Mouse (Mus musculus): ENCODE data around the gene Ankrd16.

The Ankrd16 gene

DNA sequence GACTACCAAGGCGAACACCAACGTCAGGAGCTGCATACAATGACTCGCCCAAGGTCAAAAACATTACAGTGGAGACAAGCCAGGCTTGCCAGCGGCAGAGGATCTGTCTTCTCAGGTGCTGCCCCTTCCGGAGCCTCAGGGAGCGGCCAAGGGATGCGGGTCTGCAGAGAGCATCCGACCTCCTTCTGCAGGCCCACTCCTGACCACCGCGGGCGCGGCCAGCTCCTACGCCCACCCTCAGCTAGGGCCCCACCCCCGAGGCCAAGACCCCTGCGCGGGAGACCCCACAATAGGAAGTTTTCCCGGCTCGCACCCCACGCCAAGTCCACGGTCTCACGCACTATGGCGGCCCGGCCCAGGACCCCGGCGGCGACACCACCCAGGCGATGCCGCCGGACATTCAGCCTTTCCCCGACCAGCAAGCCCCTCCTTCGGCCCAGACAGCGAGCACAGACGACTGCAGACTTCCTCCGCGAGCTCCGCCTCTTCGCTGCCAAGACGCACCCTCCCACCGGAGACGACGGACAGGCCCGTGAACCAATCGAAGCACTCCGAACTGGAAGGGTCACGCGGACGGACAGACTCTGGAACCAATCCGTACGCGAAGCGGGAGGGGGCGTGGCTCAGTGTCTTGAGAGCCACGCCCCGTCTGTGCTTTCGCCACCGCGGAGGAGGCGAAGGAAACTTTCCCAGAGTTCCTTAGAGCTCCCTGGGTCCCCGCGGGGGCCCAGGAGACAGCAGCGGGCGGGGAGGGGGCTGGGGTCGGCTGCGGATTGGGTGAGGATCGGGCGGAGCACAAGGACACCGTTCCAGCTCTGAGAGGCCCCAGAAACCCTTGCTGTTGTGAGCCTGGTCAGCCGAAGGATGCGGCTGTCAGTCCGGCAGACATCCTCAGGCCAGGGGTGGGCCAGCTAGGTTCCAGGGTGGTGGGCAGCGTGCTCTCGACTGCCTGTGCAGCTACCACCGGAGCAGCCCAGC is at the start of gene Ankrd16, which contains the start of gene Fbh1:
Gene Ankrd16 (plus strand): TSS at position 786 of the 978 bp plus-strand sequence.
Gene Fbh1 (minus strand): TSS at position 492 of the 978 bp plus-strand sequence.
- DNase-seq (ENCODE audit: extremely low read depth, insufficient read length, low spot score), result peak; percentile 100

DNA sequence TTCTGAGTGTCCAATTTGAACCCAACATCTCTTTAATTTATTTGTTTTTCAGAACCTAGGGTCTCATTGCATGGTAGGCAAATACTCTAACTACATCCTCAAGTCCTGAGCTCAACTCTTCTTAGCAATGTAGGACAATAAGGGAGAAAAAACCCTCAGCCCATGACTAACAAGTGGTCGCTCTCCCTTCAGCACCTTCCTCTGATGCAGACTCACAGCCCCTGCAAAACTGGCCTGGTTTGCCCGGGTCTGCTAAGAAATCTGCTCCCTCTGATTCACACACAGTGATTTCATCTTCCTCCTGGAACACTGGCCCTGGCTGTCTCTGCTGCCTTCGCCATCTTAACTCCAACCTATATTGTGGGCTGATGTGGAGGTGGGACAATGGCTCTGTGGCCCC is 48.6 kb upstream of the Ankrd16 start:
- no peak for DNase-seq (ENCODE audit: extremely low read depth, insufficient read length, low spot score)

DNA sequence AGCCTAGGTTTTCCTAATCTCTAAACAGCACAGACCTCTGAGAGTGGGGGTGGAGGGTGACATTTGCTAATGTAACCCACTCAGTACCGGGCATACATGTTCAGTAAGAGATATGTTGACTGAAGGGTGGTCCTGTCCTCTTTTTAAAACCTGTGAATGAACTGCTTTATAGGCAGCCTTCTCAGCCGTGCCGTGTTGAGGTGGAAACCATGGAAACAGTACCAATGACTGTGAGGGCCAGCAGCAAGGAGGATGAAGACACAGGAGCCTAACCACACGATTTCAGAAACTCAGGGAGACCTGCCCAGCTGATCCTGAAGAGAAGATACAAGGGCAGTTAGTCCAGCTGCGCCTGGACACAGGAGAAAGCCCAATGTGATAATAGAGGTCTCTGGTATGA is 44.7 kb upstream of the Ankrd16 start:
- DNase-seq (ENCODE audit: extremely low read depth, insufficient read length, low spot score), result no peak

DNA sequence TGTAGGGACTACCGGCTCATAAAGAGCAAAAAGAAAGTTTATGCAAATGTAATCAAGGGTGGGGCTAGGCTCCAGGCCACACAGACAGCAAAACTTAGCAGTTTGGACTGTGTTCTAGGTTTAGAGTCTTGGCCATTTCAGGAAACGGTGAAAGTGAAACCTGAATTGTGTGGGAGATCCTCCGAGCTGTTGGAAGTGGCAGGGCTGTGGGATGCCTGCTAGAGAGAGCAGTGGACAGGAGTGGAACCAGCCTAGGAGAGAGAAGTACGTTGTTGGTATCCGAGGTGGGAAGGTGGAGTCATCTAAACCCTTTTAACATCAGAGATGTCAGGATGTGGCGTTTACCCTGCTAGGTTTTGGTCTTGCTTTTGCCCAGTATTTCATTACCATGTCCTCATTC is 41.8 kb upstream of the Ankrd16 start:
- no peak for DNase-seq (ENCODE audit: extremely low read depth, insufficient read length, low spot score)

DNA sequence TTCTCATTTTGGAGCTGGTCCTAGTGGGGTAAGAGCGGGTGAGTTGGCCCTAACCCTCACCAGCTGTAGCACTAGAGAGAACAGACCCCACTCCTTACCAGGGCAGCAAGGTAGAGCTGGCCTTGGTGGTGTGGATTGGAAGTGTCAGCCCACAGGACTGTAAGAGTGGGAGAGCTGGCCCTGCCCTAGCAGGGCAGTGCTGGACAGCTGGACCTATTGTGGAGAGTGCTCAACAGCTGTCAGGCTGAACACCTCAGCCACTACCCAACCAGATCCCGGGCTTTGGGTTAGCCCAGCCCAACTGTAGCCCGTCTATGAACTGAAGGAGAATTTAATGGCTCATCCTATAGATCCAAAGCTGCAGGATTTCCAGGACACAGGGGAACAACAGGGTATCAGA is 38.9 kb upstream of the Ankrd16 start:
- no peak for DNase-seq (ENCODE audit: extremely low read depth, insufficient read length, low spot score)

DNA sequence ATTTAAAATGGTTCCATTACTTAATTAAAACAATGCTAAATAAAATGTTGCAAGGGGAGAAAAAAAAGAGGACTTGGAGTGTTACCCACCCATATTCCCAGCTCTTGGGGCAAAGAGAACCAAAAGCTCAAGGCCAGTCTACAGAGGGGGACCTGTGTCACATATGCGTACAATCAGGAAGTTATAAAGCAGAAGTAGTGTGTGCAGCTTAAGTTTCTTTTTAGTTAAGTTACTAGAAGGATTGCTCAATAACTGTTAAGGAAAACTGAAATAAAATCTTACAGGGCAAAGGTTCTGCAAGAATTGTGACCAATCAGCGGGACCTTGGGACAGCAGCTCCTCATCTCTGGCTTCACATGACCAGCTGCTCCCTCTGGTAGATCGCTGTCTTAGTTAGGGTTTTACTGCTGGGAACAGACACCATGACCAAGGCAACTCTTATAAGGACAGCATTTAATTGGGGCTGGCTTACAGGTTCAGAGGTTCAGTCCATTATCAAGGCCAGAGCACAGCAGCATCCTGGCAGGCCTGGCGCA is 38.1 kb upstream of the Ankrd16 start:
- no peak for DNase-seq (ENCODE audit: extremely low read depth, insufficient read length, low spot score)

DNA sequence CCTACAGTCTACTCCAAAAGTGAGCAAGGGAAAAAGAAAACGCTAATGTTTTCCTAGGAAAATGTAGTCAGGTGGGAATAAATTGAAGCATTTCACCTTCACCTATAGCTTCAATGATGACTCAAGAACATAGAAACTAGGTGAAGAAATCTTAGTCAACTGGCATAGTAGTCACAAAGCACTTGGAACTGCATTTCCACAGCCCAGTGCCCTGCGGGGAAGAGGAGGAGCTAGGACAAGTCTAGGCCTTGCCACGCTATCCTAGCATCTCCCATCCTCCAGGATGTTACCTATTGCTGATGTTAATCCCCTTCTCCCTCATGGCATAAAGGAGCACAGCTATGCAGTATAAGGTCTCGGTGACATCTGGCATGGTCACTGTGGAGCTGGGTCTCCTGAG is 15.1 kb upstream of the Ankrd16 start:
- no peak for DNase-seq (ENCODE audit: extremely low read depth, insufficient read length, low spot score)

DNA sequence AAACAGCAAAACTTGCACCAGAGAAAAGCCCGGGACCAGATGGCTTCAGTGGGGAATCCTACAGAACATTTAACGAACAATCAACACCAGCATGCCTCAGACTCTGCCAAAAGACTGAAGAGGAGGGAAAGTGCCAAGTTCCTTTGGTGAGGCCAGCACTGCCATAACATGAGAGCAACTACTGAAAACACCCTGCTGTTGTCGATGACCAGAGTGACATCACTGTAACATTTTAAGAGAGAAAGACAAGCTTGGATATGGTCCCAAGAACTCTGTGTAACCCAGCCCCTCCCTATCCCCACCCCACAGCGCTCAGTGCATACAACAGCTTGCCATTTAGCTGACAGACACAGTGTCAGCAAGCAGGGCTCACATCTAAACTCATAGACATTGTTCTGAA is 12.0 kb upstream of the Ankrd16 start:
- DNase-seq (ENCODE audit: extremely low read depth, insufficient read length, low spot score), result no peak

DNA sequence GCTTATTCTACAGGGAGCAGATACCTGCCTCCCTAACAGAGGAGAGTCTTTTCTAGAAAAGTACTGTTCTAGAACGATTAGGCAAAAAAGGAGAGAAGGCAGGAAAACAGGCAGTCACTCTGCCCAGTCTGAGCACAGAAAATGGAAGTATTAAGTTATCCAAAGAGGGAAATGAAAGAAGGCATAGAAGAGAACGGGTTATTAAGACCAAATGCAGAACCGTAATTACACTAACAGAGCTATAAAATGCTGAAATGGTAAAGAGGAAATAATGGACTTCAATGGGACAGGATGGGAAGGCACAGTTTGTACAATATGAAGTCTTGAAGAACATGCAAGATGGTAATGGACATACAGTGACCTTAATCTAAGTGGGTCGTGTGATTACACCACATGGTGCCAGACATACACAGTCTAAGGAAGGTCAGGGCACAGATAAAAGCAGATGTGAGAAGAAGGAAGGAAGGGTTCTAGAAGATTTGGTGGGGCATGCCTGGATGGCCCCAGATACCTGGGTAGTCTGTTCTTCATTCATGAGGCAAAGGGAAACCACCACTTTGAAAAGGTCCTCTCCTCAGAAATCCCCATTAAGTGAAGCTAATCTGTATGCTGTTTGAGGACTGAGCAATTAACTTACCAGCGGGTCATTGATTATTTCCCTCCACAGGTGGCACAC is 11.1 kb upstream of the Ankrd16 start:
- no peak for DNase-seq (ENCODE audit: extremely low read depth, insufficient read length, low spot score)

DNA sequence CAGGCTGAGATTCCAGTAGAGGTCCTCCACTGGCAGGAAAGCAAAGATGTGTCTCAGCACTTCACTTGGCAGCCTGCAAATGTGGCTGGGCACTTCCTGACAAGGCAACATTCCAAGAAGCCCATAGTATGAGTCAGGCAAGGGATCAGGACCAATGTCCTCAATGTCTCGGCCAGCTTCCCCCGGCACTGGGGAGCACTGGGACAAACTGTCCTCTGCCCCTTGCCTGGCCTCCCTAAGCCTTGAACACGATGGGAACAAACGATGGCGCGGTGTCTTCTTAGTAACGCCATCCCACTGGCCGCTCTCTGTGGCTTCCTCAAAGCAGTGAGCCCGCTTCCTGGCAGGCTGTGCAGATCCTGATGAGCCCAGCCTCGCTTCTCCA is 10.5 kb upstream of the Ankrd16 start:
- peak; percentile 59 for DNase-seq (ENCODE audit: extremely low read depth, insufficient read length, low spot score)

DNA sequence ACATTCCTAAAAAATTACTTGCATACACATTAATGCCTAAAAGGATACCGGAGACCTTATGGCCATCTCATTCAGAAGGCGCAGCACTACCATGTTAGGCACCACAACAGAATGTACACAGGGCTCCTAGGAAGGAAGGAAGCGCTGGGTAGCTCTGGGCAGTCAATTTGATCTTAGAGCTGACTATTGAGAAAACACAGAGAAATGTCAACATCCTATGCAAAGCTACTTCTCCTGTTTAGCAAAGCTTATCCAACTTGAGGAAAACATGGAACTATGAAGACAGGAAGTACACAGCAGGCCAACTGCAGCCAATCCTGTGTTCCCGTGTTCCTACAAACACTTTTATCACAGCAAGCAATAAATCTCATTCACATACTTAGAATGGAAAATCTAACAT is 6.0 kb upstream of the Ankrd16 start:
- DNase-seq (ENCODE audit: extremely low read depth, insufficient read length, low spot score), result no peak

DNA sequence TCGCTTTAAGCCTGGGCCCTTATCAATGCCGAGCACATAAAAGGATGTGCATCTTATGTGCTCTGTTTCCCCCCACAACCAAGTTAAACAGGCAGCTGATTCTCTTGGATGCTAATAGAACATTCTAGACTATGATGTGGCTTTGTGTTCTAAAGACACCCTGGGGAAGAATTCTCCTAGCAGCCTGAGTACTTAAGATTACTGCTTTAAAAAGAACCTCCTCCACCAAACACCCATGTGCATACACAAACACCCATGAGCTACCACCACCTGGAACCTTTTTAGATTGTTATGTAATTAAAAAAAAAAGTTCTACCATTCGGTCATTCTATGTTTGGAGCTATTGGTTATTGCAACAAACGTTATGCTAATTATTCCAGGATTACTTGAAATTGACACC is 5.3 kb upstream of the Ankrd16 start:
- DNase-seq (ENCODE audit: extremely low read depth, insufficient read length, low spot score), result no peak

DNA sequence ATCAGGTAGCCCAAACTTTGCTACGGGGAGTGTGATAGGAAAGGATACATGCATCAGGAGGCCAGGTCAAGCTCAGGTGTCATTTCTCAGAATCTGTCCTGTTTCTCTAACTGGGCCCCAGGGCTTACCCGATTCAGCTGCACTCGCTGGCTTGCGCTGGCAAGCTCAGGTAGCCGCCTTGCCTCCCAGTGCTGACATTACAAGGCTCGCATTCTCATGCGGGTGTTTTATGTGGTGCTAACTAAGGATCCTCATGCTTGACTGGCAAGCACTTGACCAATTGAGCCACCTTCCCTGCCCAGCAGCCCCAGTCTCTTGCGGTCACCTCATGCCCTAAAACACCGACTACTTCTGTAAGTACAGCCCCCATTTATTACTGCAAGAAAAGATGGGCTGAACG is 3.2 kb upstream of the Ankrd16 start:
- no peak for DNase-seq (ENCODE audit: extremely low read depth, insufficient read length, low spot score)

DNA sequence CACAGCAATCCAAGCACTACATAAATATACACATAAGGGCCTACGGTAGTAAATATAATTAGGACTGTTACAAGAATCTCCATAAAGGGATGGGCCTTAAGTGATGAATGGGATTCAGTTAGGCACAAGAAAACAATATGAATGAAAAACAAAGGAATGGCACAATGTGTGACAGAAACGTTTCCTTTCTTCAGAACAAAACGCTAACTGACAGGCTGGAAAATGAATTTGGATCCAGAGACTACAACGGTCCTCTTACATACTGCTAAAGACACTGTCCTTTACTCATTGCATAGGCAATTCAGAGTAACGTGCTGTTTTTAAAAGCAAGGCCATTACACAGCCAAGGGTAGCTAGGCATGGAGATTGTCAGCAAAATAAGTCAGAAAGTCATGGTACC is 2.6 kb upstream of the Ankrd16 start:
- no peak for DNase-seq (ENCODE audit: extremely low read depth, insufficient read length, low spot score)

DNA sequence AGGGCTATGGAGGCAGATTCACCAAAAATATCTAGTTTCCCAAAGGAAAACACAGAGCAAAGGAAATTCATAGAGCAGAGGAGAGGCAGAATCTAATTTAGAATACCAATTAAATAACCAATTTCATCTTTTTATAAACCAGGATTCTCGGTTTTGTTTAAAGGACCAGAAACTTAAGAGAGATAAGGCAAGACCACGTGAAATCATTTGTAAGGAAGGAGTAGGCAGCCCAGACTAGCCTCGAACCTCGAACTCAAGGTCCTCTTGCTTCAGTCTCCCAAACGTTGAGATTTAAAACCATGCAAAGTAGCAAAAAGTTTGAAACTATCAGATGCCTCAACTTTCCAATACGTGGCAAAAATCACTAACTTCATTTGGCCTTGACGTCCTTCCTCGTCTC is 1.3 kb upstream of the Ankrd16 start:
- DNase-seq (ENCODE audit: extremely low read depth, insufficient read length, low spot score), result no peak

DNA sequence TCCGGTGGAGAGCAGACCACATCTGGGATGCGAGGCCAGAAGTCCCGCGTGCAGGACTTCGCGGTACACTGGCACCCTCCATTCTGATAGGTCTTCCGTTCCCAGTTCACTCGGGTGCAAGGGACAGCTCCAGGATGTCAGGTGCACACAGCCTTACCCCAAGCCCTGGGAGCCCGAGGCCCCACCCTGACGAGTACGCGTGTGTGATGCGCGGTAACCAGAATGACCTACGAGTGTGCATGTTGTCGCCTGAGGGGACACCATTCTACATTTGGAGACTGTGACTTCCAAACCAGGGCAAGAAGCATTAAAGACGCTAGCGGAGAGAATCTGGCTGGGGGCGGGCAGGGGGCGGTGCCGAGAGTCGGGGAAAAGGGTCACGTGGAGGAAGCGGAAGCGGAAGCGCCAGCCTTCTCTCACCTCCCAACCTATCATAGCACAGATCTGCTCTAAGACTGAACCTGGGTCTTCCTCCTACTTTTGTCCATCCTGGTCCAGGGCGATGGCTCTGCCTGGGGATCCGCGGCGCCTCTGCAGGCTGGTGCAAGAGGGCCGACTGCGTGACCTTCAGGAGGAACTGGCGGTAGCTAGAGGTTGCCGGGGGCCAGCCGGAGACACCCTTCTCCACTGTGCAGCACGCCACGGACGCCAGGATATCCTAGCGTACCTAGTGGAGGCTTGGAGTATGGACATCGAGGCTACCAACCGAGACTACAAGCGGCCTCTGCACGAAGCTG is 579 bp downstream of the Ankrd16 start:
- DNase-seq (ENCODE audit: extremely low read depth, insufficient read length, low spot score), result peak; percentile 92

DNA sequence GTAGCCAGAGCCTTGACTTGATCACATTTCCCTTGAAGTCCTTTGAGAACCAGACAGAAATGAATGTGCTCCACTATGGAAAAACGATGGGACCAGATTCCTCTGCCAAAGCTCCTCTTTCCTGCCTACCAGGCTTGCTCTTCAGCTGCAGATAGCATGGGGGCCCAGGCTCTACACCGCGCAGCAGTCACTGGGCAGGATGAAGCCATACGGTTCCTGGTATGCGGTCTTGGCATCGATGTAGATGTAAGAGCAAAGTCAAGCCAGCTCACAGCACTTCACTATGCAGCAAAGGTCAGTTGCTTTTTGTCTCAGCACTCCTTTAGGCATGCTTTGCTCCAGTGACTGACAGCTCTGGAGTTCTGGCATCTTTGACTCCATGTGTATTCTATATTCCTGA is 6.5 kb downstream of the Ankrd16 start:
- DNase-seq (ENCODE audit: extremely low read depth, insufficient read length, low spot score), result no peak

DNA sequence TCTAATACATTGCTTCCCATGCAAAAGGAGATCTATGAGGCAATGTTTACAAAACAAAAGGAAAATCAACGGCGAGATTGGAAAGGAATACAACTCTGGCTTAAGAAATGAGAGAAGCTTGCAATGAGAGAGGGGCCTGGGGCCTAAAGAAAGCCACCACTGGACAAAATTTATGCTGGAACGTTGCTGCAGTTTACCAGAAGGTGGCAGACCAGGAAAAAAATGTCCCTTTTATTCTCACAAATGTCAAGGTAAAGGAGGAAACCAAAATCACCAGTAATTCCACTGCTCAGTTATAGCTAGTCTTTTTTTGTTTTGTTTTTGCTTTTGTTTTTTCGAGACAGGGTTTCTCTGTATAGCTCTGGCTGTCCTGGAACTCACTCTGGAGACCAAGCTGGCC is 17.0 kb downstream of the Ankrd16 start:
- DNase-seq (ENCODE audit: extremely low read depth, insufficient read length, low spot score), result no peak

DNA sequence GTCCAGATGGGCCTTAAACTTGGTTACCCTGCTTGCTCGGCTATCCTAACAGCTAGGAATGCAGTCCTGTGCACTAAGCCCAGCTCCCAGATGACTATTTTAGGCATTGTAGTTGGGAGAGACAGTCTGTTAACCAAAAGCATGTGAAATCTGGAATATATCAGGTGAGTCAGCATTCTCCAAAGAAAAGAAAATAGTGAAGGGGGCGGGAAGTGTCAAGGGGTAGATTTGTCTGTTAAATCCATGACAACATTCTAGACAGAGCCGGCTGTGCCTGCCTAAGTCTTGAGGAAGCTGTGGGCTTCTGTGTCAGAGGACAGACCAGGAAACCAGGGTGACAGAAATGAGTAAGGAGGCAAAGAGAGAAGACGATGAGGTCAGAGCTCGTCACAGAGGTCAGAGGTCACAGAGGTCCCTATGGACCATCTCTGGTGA is 20.3 kb downstream of the Ankrd16 start:
- DNase-seq (ENCODE audit: extremely low read depth, insufficient read length, low spot score), result no peak

DNA sequence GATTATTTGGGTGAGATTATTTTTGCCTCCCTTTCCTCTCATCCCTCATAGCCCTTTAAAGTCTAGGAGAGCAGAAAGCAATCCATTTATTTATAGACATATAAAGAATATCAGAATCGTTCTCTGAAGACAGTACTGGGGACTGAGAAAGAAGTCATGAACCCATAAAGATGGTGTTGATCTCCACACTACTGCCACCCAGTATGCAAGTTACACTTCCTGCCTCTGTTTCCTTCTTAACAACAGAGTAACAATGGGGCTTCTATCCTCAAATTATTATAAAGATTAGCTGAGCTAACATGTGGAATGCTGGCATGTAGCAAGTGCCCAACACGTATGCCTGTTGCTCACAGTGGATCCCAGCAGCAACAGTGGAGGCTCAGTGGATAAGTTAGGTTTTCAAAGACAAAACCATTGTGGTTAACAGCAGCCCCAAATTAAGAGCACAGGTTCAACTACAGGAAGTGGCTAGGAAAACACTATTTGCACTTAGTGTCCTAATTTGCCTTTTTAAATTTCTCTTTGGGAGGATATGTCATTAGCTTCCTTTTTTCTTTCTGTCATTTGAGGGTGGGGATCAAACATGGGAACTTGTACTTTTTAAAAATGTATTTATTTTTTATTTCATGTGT is 23.7 kb downstream of the Ankrd16 start:
- DNase-seq (ENCODE audit: extremely low read depth, insufficient read length, low spot score), result no peak
